Mouse (Mus musculus) midbrain, embryonic 10.5 days (tissue): ENCODE measurements around the gene Stat6. TPM values are rescaled to one million over a fixed set of nuclear protein-coding genes. Genes with fewer than 3 reads are reported as not detected.
A peak's percentile ranks its signal among the peaks of the same experiment; 100 is the strongest.
"Not testable (repeated sequence)": the region's sequence is repeated elsewhere in the genome, so short reads cannot be mapped to it uniquely, and the experiment has no call there.

Experiments
- DNase-seq: peaks from one replicate; pipeline ENCODE4 v3.0.0-alpha.2; 2017; ENCODE audit warnings: low spot score
- H3K27ac ChIP-seq: fragments of 300-500 bp; sonication (generic); replicated peaks from 2 replicates; pipeline ENCODE4 v1.5.1; 2016; ENCODE audit warnings: mild to moderate bottlenecking
- H3K27me3 ChIP-seq: fragments of 300-500 bp; sonication (generic); 2 replicates; pipeline ENCODE4 v1.6.1; 2016; ENCODE audit warnings: low read depth, mild to moderate bottlenecking; ENCODE audit not compliant: poor library complexity, severe bottlenecking
- H3K36me3 ChIP-seq: fragments of 300-500 bp; sonication (generic); 2 replicates; pipeline ENCODE4 v1.6.1; 2016; ENCODE audit warnings: mild to moderate bottlenecking, moderate library complexity
- H3K4me1 ChIP-seq: fragments of 300-500 bp; sonication (generic); 2 replicates; pipeline ENCODE4 v1.6.1; 2016
- H3K4me3 ChIP-seq: fragments of 300-500 bp; sonication (generic); 2 replicates; pipeline ENCODE4 v1.5.1; 2016; ENCODE audit warnings: mild to moderate bottlenecking, moderate library complexity
- H3K9me3 ChIP-seq: fragments of 300-500 bp; sonication (generic); replicated peaks from 2 replicates; pipeline ENCODE4 v1.6.1; 2016; ENCODE audit warnings: mild to moderate bottlenecking
- WGBS: fragments of 180-500 bp; shearing (Covaris S2); methylation state at CpG from one replicate; pipeline ENCODE4 v1.1.7; 2016; 5-methylcytosine and 5-hydroxymethylcytosine counted together
- polyA plus RNA-seq: library from polyadenylated mRNA; unstranded; fragments of >200 nt; fragmentation: Nextera tagmentation; extraction: Ambion mirVana; gene quantifications from 2 replicates; pipeline ENCODE4 v1.2.1, GENCODE M21; 2016

Stat6 gene
- polyA plus RNA-seq, 1 experiment from 2014 or later: 8.2 TPM

DNA sequence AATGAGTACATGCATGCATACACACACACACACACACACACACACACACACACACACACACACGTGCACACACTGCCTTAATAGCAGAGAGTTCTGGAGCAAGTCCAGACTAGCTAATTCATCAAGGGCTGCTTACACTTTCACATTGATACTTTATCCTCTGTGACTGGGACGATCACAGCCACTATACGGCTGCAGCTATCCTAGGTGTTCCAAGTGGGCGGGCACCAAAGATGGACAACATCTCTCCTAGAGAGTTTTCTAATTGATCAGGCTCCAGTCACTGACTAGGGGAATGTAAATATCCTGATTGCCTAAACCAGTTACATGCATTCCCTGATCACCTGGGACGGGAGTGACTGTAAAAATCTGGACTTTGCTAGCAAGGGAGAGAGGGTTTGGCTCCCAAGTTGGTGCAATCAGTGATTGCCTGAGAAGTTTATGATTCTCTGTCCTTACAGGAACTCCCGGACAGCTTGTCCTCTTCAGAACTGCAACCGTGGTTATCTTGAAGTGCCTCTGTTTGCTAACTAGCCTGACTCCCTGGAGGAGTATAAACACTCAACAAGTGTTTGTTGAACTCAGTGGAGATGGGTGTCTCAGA is 10.0 kb upstream of the Stat6 start:
- DNase-seq: no peak
- Histone ChIP-seq H3K4me3 (no peak overlapping the region), H3K9me3 (no peaks in the 10 kb centered on the region), H3K36me3 (no peaks in the 10 kb centered on the region), H3K27ac (no peak overlapping the region), H3K4me1 (no peaks in the 10 kb centered on the region), H3K27me3 (no peaks in the 10 kb centered on the region)
- WGBS: 77% methylated on average over 7 of the region's 7 CpGs

DNA sequence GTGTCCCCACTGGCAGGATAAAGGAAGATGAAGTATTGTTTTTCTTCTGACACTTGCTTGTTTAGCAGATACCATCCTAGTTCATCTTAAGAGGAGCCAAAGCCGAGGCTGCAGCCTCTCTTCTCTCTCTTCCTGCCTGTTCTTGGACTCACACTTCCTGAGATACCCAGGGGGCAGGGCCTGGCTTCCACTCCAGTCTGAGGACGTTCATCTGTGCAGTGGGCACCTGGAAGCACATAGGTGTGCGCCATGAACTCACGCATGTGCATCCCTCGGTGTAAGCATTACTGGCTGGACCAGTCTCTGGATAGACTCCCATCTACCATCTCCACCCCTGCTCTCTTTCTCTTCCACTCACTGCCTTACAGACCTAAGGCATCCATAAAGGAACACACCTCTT is 2.4 kb upstream of the Stat6 start:
- no peak for DNase-seq
- no peak overlapping the region for H3K27ac ChIP-seq
- no peaks in the 10 kb centered on the region for H3K36me3 ChIP-seq
- no peak overlapping the region for H3K4me3 ChIP-seq
- WGBS: 85% methylated on average over 5 of the region's 5 CpGs
- H3K4me1 ChIP-seq: peaks cover 28% of the 10 kb centered on the region
- no peaks in the 10 kb centered on the region for H3K9me3 ChIP-seq
- H3K27me3 ChIP-seq: peaks cover 34% of the 10 kb centered on the region

DNA sequence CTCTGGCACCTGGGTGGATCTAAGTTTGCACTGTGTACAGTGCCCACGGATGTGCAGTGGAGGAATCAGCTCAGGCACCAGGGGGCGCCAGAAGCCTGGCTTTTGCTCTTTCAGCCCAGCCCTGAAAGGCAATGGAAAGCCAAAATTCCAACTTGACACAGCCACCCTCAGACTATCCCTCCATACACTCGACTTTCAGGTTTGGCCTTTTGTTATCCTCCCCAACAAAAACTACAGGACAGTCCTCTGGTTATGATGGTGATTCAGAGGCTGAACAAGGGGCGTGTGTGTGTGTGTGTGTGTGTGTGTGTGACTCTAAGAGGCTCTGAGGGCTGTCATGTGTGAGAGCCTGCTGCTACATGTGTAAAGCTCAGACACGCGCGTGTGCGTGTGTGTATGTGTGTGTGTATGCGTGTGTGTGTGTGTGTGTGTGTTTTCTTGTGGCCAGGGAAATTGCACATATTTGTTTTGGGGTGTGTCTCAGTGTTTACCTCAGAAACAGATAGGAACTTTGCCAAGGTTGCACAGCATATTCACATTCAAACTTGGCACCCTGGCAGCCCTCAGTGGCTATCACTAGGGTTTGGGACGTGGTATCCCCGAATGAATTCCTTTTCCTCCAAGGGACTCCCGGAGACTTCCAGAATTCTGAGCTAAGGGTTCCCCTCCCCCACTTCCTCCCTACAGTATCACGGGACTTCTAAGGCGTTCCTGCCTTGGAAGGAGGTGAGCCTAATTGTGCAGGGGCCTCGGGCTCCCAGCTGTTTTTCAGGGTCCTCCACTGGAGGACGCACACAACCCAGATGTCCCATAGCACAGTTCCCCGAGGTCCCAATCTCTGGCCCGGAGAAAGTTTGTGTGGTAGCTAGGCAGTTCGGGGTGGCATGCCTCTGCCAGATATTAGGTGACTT is 670 bp upstream of the Stat6 start:
- Histone ChIP-seq H3K4me1 (peaks cover 28% of the 10 kb centered on the region), H3K36me3 (no peaks in the 10 kb centered on the region), H3K27me3 (peaks cover 34% of the 10 kb centered on the region), H3K4me3 (peak overlapping the region; percentile 52), H3K9me3 (no peaks in the 10 kb centered on the region), H3K27ac (peak overlapping the region; percentile 81)
- WGBS: 5% methylated on average over 19 of the region's 19 CpGs
- peak; percentile 82 for DNase-seq

DNA sequence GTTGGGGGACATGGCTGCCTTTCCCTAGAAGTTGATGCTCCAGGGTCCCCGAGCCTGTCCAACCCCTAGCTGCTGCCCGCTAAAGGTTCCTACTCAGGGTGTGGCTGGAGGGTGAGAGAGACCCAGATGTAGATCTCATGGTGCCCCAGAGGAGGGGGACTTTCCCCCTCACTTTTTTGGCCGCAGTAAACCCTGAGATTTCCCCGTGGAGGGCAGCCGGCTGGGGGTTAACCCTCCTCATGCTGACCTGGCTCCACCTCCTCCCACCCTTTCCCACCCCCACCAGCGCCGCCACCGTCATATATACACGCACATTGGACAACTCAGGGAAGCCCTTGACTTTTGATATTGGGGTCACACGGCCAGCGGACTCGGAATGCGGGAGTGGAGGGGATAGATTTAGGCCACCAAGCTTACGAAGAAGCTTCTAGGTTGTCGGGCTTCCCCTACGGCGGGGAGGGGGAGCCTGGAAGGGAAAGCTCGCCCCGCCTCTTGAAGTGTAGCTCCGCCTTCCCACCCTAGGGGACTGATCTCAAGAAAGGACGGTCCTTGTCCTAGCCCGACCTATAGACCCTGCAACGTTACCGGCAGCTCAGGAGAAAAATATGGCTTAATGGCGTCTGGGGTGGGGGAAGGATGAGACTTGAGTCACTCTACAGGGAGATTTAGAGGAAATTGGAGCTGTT is 910 bp downstream of the Stat6 start:
- peaks cover 34% of the 10 kb centered on the region for H3K27me3 ChIP-seq
- peak overlapping the region; percentile 52 for H3K4me3 ChIP-seq
- DNase-seq: peak; percentile 55
- H3K9me3 ChIP-seq: no peaks in the 10 kb centered on the region
- peak overlapping the region; percentile 81 for H3K27ac ChIP-seq
- peaks cover 28% of the 10 kb centered on the region for H3K4me1 ChIP-seq
- H3K36me3 ChIP-seq: no peaks in the 10 kb centered on the region
- 1% methylated on average over 25 of the region's 25 CpGs for WGBS

DNA sequence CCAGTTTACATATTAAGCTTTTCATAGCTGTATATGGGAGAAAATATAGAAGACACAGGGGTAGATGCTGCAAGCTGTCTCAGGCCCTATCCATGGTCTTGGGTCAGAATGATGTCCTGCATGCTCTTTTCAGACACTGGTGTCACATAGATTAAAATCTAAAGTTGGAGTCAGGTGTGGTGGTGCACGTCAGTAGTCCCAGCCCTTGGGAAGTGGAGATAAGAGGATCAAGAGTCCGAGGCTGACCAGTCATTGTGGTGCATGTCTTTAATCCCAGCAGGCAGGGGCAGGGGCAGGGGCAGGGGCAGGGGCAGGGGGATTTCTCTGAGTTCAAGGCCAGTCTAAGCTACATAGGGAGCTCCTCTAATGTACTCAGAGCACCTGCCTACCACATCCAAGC is 3.0 kb downstream of the Stat6 start:
- Histone ChIP-seq H3K27ac (no peak overlapping the region), H3K27me3 (peaks cover 39% of the 10 kb centered on the region), H3K9me3 (no peaks in the 10 kb centered on the region), H3K36me3 (no peaks in the 10 kb centered on the region), H3K4me1 (peaks cover 28% of the 10 kb centered on the region), H3K4me3 (no peak overlapping the region)
- DNase-seq: no peak
- WGBS: 25% methylated on average over 2 of the region's 2 CpGs

DNA sequence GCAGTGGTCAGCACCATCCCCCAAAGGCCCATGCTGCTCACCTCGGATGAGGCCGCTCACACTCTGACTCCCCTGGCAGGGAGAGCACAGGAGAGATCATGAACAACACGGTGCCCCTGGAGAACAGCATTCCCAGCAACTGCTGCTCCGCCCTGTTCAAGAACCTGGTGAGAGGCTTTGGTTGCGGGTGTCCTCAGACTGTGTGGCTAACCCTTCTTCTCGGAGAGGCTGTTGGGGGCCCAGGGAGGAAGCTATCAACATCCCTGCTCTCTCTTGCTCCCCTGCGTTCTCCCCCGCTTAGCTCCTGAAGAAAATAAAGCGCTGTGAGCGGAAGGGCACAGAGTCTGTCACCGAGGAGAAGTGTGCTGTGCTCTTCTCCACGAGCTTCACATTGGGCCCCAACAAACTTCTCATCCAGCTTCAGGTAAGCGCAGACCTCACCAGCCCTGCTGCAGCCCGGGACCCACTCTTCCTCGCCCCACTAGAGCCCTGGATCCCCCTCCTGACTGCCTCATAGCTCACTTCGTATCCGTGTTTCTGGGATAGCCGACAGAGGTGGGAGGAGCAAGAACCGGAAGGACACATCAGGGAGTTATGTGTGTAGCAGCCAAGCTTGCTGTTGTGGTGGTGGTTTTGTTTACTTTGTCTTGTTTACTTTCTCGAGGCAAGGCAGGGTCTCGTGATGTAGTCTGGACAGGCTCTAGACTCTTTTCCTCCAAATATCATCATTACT is 10.3 kb downstream of the Stat6 start:
- no peak for DNase-seq
- 50% methylated on average over 21 of the region's 21 CpGs for WGBS
- peaks cover 2% of the 10 kb centered on the region; the same call in 1 of the 2 replicates for H3K36me3 ChIP-seq
- H3K27me3 ChIP-seq: peaks cover 19% of the 10 kb centered on the region; the same call in 1 of the 2 replicates
- peak overlapping the region; percentile 14; the same call in 1 of the 2 replicates for H3K4me3 ChIP-seq
- H3K27ac ChIP-seq: no peak overlapping the region
- no peaks in the 10 kb centered on the region for H3K9me3 ChIP-seq
- peaks cover 12% of the 10 kb centered on the region for H3K4me1 ChIP-seq

DNA sequence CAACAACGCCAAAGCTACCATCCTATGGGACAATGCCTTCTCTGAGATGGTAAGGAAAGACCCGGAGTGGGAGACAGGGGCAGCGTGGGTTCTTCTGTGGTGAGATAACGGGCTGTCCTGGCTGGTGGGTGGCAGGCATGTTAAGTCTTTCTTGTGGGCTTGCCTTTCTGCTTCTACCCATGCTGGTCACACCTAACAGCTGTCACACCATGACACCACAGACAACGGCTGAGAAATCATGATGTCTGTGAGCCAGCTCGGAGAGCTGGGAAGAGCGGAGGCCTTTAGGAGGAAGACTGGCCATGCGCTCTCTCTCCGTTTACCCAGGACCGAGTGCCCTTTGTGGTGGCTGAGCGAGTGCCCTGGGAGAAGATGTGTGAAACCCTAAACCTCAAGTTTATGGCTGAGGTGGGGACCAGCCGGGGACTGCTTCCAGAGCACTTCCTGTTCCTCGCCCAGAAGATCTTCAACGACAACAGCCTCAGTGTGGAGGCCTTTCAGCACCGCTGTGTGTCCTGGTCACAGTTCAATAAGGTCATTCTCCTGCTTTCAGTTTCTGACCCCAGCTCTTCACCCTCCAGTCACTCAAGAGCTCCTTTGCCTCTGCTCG is 12.3 kb downstream of the Stat6 start:
- WGBS: 81% methylated on average over 16 of the region's 16 CpGs
- Histone ChIP-seq H3K9me3 (no peaks in the 10 kb centered on the region), H3K4me3 (no peak overlapping the region), H3K27ac (no peak overlapping the region), H3K4me1 (peaks cover 17% of the 10 kb centered on the region), H3K27me3 (peaks cover 39% of the 10 kb centered on the region), H3K36me3 (peaks cover 2% of the 10 kb centered on the region; the same call in 1 of the 2 replicates)
- no peak for DNase-seq

DNA sequence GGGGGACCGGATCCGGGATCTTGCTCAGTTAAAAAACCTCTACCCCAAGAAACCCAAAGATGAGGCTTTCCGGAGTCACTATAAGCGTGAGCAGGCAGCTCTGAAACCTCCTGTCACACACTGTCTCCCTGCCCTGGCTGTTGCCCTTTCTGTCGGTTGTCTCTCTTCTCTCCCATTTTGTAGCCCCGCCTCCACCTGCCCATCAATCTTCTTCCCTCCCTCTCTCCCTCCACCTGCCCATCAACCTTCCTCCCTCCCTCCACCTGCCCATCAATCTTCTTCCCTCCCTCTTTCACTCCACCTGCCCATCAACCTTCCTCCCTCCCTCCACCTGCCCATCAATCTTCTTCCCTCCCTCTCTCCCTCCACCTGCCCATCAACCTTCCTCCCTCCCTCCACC is 14.8 kb downstream of the Stat6 start:
- H3K9me3 ChIP-seq, DNase-seq, H3K27ac ChIP-seq, H3K36me3 ChIP-seq, H3K4me3 ChIP-seq: not testable (repeated sequence)
- peaks cover 32% of the 10 kb centered on the region for H3K4me1 ChIP-seq
- WGBS: 48% methylated on average over 6 of the region's 6 CpGs
- peaks cover 59% of the 10 kb centered on the region for H3K27me3 ChIP-seq

DNA sequence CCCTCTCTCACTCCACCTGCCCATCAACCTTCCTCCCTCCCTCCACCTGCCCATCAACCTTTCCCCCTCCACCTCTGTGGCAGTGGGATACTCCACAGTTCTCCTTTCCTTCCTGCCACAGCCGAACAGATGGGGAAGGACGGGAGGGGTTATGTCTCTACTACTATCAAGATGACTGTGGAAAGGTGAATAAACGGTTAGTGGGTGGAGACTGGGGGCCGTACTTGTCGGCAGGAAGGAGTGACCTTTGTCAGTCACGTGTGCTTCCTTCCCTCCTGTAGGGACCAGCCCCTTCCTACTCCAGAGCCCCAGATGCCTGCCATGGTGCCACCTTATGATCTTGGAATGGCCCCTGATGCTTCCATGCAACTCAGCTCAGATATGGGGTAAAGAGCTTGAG is 15.3 kb downstream of the Stat6 start:
- H3K27ac ChIP-seq: no peak overlapping the region
- no peak for DNase-seq
- no peaks in the 10 kb centered on the region for H3K36me3 ChIP-seq
- WGBS: 21% methylated on average over 6 of the region's 6 CpGs
- no peaks in the 10 kb centered on the region for H3K9me3 ChIP-seq
- H3K27me3 ChIP-seq: peaks cover 64% of the 10 kb centered on the region
- H3K4me3 ChIP-seq: no peak overlapping the region
- H3K4me1 ChIP-seq: peaks cover 32% of the 10 kb centered on the region

DNA sequence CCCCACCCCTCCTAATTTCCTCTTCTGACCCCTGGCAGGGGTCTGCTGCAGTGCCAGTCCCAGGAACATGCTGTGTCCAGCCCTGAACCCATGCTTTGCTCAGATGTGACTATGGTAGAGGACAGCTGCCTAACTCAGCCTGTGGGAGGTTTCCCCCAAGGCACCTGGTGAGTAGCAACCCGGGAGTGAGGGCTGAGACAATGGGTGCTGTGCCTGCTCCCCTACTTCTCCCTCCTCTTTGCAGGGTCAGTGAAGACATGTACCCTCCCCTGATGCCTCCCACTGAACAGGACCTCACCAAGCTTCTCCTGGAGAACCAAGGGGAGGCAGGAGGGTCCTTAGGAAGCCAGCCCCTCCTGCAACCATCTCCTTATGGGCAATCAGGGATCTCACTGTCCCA is 16.8 kb downstream of the Stat6 start:
- H3K4me3 ChIP-seq: no peak overlapping the region
- DNase-seq: no peak
- peaks cover 78% of the 10 kb centered on the region for H3K27me3 ChIP-seq
- no peaks in the 10 kb centered on the region for H3K9me3 ChIP-seq
- peaks cover 34% of the 10 kb centered on the region for H3K4me1 ChIP-seq
- no peak overlapping the region for H3K27ac ChIP-seq
- WGBS: 75% methylated on average over 1 of the region's 1 CpGs
- no peaks in the 10 kb centered on the region for H3K36me3 ChIP-seq

DNA sequence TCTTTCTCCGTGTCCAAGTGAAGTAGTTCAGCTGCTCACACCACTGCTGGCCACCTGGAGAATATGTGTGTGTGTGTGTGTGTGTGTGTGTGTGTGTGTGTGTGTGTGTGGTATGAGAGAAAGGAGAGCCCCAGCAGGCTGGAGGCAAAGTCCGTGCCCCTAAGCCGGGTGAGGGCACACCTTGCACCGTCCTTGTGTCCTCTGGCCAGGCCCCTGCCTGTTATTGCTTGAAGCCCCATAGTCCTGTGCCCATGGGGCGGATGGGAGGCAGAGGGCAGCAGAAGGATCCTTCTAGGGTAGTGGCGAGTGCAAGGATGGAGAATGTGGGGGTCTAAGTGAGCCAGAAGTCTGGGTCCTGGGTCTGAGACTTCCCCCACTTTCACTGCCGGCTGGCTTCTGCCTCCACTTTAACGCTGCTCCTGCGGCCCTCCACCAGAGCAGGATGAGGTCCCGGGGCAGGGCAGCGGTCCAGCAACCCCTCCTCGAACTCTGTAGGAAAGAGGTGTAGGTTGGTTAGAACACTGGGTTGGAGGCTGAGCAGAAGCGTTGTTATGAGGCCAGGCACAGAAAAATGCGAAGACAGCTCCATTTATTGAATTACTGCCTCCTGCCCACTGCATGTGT is 18.6 kb downstream of the Stat6 start:
- 13% methylated on average over 14 of the region's 14 CpGs for WGBS
- Histone ChIP-seq H3K27me3 (peaks cover 97% of the 10 kb centered on the region), H3K9me3 (no peaks in the 10 kb centered on the region), H3K36me3 (no peaks in the 10 kb centered on the region), H3K4me1 (peaks cover 52% of the 10 kb centered on the region), H3K27ac (no peak overlapping the region), H3K4me3 (peak overlapping the region; percentile 37)
- DNase-seq: no peak
